Mouse (Mus musculus) lung, postnatal 0 days (tissue): ENCODE data around the gene Nr5a1.

Experiments
- CTCF ChIP-seq: IDR thresholded peaks from 2 replicates; pipeline ENCODE4 v1.5.1; 2016; ENCODE audit warnings: antibody characterized with exemption, mild to moderate bottlenecking
- EP300 ChIP-seq: IDR thresholded peaks from 2 replicates; pipeline ENCODE4 v1.6.1; 2016; ENCODE audit warnings: antibody characterized with exemption, mild to moderate bottlenecking, control low read depth

DNA sequence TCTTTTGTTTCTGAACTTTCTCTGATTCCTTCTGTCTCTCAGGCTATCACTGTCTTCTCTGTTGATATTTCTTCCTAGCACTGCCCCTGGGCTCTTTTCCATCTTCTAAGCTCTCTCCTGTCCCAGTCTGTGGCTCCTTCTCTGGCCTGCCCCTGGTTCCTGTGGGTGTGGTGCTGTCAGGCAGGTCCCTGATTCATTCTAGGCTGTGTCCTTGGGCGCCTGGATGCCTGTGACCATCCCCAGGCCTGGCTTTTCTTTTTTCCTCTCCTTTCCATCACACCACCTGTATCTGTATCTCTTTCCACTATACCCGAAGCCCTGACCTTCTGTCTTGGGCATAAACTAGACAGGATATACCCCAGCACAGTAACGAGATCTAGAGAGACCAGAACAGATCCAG lies 28.6 kb downstream of the Nr5a1 start:
- TF ChIP-seq CTCF (no peak), EP300 (no peak)
